Mouse (Mus musculus) heart, embryonic 11.5 days (tissue): ENCODE data around the gene Pam. TPM values are rescaled to one million over a fixed set of nuclear protein-coding genes. Genes with fewer than 3 reads are reported as not detected.

Source experiments
- ATAC-seq: fragments of 200-750 bp; cut with Nextera tagmentation; replicated peaks from 2 replicates; pipeline ENCODE4 v1.8.0; 2017; ENCODE audit warnings: moderate library complexity; ENCODE audit not compliant: insufficient number of reproducible peaks, low FRiP score, low TSS enrichment
- H3K27ac ChIP-seq: fragments of 300-500 bp; sonication (generic); 2 replicates; pipeline ENCODE4 v1.5.1; 2014; ENCODE audit warnings: mild to moderate bottlenecking, low read depth, low read length
- H3K27me3 ChIP-seq: fragments of 300-500 bp; sonication (generic); 2 replicates; pipeline ENCODE4 v1.6.1; 2014; ENCODE audit warnings: mild to moderate bottlenecking, low read length, mixed read lengths; ENCODE audit not compliant: control insufficient read depth, insufficient read depth
- H3K36me3 ChIP-seq: fragments of 300-500 bp; sonication (generic); 2 replicates; pipeline ENCODE4 v1.6.1; 2014; ENCODE audit warnings: mild to moderate bottlenecking, low read length, moderate library complexity, mixed read lengths; ENCODE audit not compliant: control insufficient read depth, insufficient read depth
- H3K4me1 ChIP-seq: fragments of 300-500 bp; sonication (generic); 2 replicates; pipeline ENCODE4 v1.6.1; 2014; ENCODE audit warnings: low read length; ENCODE audit not compliant: control insufficient read depth, insufficient read depth
- H3K4me2 ChIP-seq: fragments of 300-500 bp; sonication (generic); 2 replicates; pipeline ENCODE4 v1.6.1; 2014; ENCODE audit warnings: mild to moderate bottlenecking, moderate library complexity
- H3K4me3 ChIP-seq: fragments of 300-500 bp; sonication (generic); 2 replicates; pipeline ENCODE4 v1.5.1; 2014; ENCODE audit warnings: low read depth, low read length
- H3K9ac ChIP-seq: fragments of 300-500 bp; sonication (generic); 2 replicates; pipeline ENCODE4 v1.6.1; 2014; ENCODE audit warnings: mild to moderate bottlenecking, low read depth, low read length, moderate library complexity
- H3K9me3 ChIP-seq: fragments of 300-500 bp; sonication (generic); replicated peaks from 2 replicates; pipeline ENCODE4 v1.6.1; 2016; ENCODE audit warnings: low read length; ENCODE audit not compliant: control insufficient read depth
- WGBS: fragments of 180-500 bp; shearing (Covaris S2); extraction: QIAGEN DNeasy Blood & Tissue Kit; methylation state at CpG from one replicate; pipeline ENCODE4 v1.1.7; 2014; ENCODE audit not compliant: insufficient replicate concordance; 5-methylcytosine and 5-hydroxymethylcytosine counted together
- polyA plus RNA-seq: library from polyadenylated mRNA; unstranded; fragments of >200 nt; fragmentation: Nextera tagmentation; extraction: Ambion mirVana; gene quantifications from 2 replicates; pipeline ENCODE4 v1.2.1, GENCODE M21; 2014

The Pam gene
- polyA plus RNA-seq, 1 experiment from 2014 or later = 317 TPM

- WGBS = 70% methylated on average over 3 of the region's 3 CpGs
- ATAC-seq = no peak
- H3K4me2 ChIP-seq = no peak overlapping the region
These were observed 241.2 kb downstream of the Pam start for GRCm38 (mm10) chr1:97854256-97854655.

GRCm38 (mm10) chr1:97851601-97852175 is 243.8 kb downstream of the Pam start:
- ATAC-seq = no peak
- H3K27ac ChIP-seq = no peak overlapping the region
- no peaks in the 10 kb centered on the region for H3K27me3 ChIP-seq
- H3K36me3 ChIP-seq = no peaks in the 10 kb centered on the region
- no peaks in the 10 kb centered on the region for H3K4me1 ChIP-seq
- WGBS = 87% methylated on average over 13 of the region's 13 CpGs
- H3K9ac ChIP-seq = no peak overlapping the region
- no peaks in the 10 kb centered on the region for H3K9me3 ChIP-seq
- no peak overlapping the region for H3K4me3 ChIP-seq
- no peak overlapping the region for H3K4me2 ChIP-seq

More at GRCm38 (mm10) chr1:97854256-97854655, 241.2 kb downstream of the Pam start:
- Histone ChIP-seq H3K4me3 (no peak overlapping the region), H3K36me3 (no peaks in the 10 kb centered on the region), H3K9ac (no peak overlapping the region), H3K4me1 (no peaks in the 10 kb centered on the region), H3K9me3 (no peaks in the 10 kb centered on the region), H3K27ac (no peak overlapping the region), H3K27me3 (no peaks in the 10 kb centered on the region)

- peaks cover 2% of the 10 kb centered on the region; the same call in 1 of the 2 replicates for H3K36me3 ChIP-seq
- no peak for ATAC-seq
- no peak overlapping the region for H3K9ac ChIP-seq
- no peaks in the 10 kb centered on the region for H3K4me1 ChIP-seq
- no peak overlapping the region for H3K27ac ChIP-seq
- H3K4me2 ChIP-seq = no peak overlapping the region
- no peaks in the 10 kb centered on the region for H3K27me3 ChIP-seq
- no peaks in the 10 kb centered on the region for H3K9me3 ChIP-seq
- 79% methylated on average over 14 of the region's 14 CpGs for WGBS
- no peak overlapping the region for H3K4me3 ChIP-seq
These were observed 246.7 kb downstream of the Pam start for GRCm38 (mm10) chr1:97848601-97849241.

- ATAC-seq = no peak
- H3K36me3 ChIP-seq = peaks cover 5% of the 10 kb centered on the region; the same call in 1 of the 2 replicates
These were observed 252.0 kb downstream of the Pam start for GRCm38 (mm10) chr1:97843220-97843992.

GRCm38 (mm10) chr1:97834354-97834822 is 261.1 kb downstream of the Pam start:
- Histone ChIP-seq H3K9ac (no peak overlapping the region), H3K4me2 (no peak overlapping the region), H3K27ac (no peak overlapping the region), H3K36me3 (peaks cover 7% of the 10 kb centered on the region), H3K27me3 (no peaks in the 10 kb centered on the region), H3K9me3 (no peaks in the 10 kb centered on the region), H3K4me1 (no peaks in the 10 kb centered on the region), H3K4me3 (no peak overlapping the region)
- no peak for ATAC-seq
- 88% methylated on average over 5 of the region's 5 CpGs for WGBS

More at GRCm38 (mm10) chr1:97843220-97843992, 252.0 kb downstream of the Pam start:
- Histone ChIP-seq H3K4me3 (no peak overlapping the region), H3K9ac (no peak overlapping the region), H3K4me1 (no peaks in the 10 kb centered on the region), H3K4me2 (no peak overlapping the region), H3K9me3 (no peaks in the 10 kb centered on the region), H3K27ac (no peak overlapping the region), H3K27me3 (no peaks in the 10 kb centered on the region)

- no peak overlapping the region for H3K4me2 ChIP-seq
- no peak overlapping the region for H3K9ac ChIP-seq
- H3K4me1 ChIP-seq = no peaks in the 10 kb centered on the region
- WGBS = 74% methylated on average over 5 of the region's 5 CpGs
- no peaks in the 10 kb centered on the region for H3K9me3 ChIP-seq
- H3K4me3 ChIP-seq = no peak overlapping the region
- no peak overlapping the region for H3K27ac ChIP-seq
- no peak; the same call in 1 of the 2 replicates for ATAC-seq
- no peaks in the 10 kb centered on the region for H3K27me3 ChIP-seq
- peaks cover 6% of the 10 kb centered on the region; the same call in 1 of the 2 replicates for H3K36me3 ChIP-seq
These were observed 261.7 kb downstream of the Pam start for GRCm38 (mm10) chr1:97833466-97834353.

- Histone ChIP-seq H3K9ac (no peak overlapping the region), H3K4me2 (no peak overlapping the region), H3K9me3 (no peaks in the 10 kb centered on the region), H3K27me3 (no peaks in the 10 kb centered on the region), H3K4me3 (no peak overlapping the region), H3K27ac (no peak overlapping the region), H3K4me1 (no peaks in the 10 kb centered on the region), H3K36me3 (peaks cover 6% of the 10 kb centered on the region; the same call in 1 of the 2 replicates)
- 92% methylated on average over 5 of the region's 5 CpGs for WGBS
- no peak for ATAC-seq
These were observed 267.4 kb downstream of the Pam start for GRCm38 (mm10) chr1:97828087-97828486.

GRCm38 (mm10) chr1:97827566-97827965 is 267.9 kb downstream of the Pam start:
- no peak for ATAC-seq
- WGBS = 78% methylated on average over 2 of the region's 2 CpGs
- Histone ChIP-seq H3K4me3 (no peak overlapping the region), H3K27ac (no peak overlapping the region), H3K36me3 (peaks cover 6% of the 10 kb centered on the region; the same call in 1 of the 2 replicates), H3K9ac (no peak overlapping the region), H3K4me1 (no peaks in the 10 kb centered on the region), H3K4me2 (no peak overlapping the region), H3K27me3 (no peaks in the 10 kb centered on the region), H3K9me3 (no peaks in the 10 kb centered on the region)
